Mouse (Mus musculus) embryonic facial prominence, embryonic 15.5 days (tissue): ENCODE measurements around the gene Zeb2. TPM values are rescaled to one million over a fixed set of nuclear protein-coding genes. Genes with fewer than 3 reads are reported as not detected.

ENCODE experiments used
- ATAC-seq: fragments of 200-750 bp; cut with Nextera tagmentation; 2 replicates; pipeline ENCODE4 v1.8.0; 2017; ENCODE audit warnings: low read depth, moderate TSS enrichment; ENCODE audit not compliant: insufficient number of reproducible peaks, low FRiP score, low TSS enrichment
- H3K27ac ChIP-seq: fragments of 300-500 bp; sonication (generic); replicated peaks from 2 replicates; pipeline ENCODE4 v1.5.1; 2015; ENCODE audit warnings: mild to moderate bottlenecking, inconsistent platforms
- H3K27me3 ChIP-seq: fragments of 300-500 bp; sonication (generic); 2 replicates; pipeline ENCODE4 v1.6.1; 2015; ENCODE audit warnings: inconsistent platforms
- H3K36me3 ChIP-seq: fragments of 300-500 bp; sonication (generic); 2 replicates; pipeline ENCODE4 v1.6.1; 2015; ENCODE audit warnings: mild to moderate bottlenecking, inconsistent platforms
- H3K4me1 ChIP-seq: fragments of 300-500 bp; sonication (generic); 2 replicates; pipeline ENCODE4 v1.6.1; 2015; ENCODE audit warnings: inconsistent platforms
- H3K4me2 ChIP-seq: fragments of 300-500 bp; sonication (generic); replicated peaks from 2 replicates; pipeline ENCODE4 v1.6.1; 2015; ENCODE audit warnings: mild to moderate bottlenecking, inconsistent platforms
- H3K4me3 ChIP-seq: fragments of 300-500 bp; sonication (generic); replicated peaks from 2 replicates; pipeline ENCODE4 v1.5.1; 2015; ENCODE audit warnings: mild to moderate bottlenecking, inconsistent platforms
- H3K9ac ChIP-seq: fragments of 300-500 bp; sonication (generic); 2 replicates; pipeline ENCODE4 v1.6.1; 2015; ENCODE audit warnings: inconsistent platforms
- H3K9me3 ChIP-seq: fragments of 300-500 bp; sonication (generic); replicated peaks from 2 replicates; pipeline ENCODE4 v1.6.1; 2016; ENCODE audit warnings: inconsistent platforms
- WGBS: fragments of 180-500 bp; shearing (Covaris S2); methylation state at CpG from one replicate; pipeline ENCODE4 v1.1.7; 2015; 5-methylcytosine and 5-hydroxymethylcytosine counted together
- polyA plus RNA-seq: library from polyadenylated mRNA; unstranded; fragments of >200 nt; fragmentation: Nextera tagmentation; extraction: Ambion mirVana; gene quantifications from 2 replicates; pipeline ENCODE4 v1.2.1, GENCODE M21; 2015

The Zeb2 gene
- polyA plus RNA-seq, 1 experiment from 2014 or later, result 69.8 TPM

DNA sequence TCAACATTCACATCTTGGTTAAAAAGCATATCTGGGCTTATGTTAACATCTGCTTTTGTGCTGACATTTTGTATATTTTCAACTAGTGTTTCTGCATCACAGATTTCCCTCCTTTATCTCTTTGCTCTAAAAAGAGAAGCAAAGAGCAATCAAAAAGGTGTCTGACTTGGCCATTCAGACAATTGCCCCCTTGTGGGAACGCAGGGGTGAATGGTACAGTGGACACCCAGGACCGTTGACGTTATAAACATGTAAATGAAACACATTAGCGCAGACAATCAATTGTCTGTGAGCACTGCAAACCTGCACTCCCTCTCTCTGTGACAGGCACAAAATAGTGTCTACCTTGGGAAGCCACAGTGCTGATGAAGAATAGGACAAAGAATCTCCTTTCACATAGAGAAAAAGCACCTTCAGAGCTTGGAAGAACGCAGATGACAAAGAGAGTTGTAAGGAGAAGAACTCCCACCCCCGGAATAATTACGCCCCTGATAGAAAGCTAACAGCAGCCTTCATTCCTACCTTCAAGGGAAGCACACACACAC is 12.6 kb downstream of the Zeb2 start:
- WGBS, result 30% methylated on average over 7 of the region's 7 CpGs

GRCm38 (mm10) chr2:45104066-45104465 is 13.1 kb downstream of the Zeb2 start:
- no peaks in the 10 kb centered on the region for H3K36me3 ChIP-seq
- no peaks in the 10 kb centered on the region for H3K9me3 ChIP-seq
- WGBS, result 48% methylated on average over 4 of the region's 4 CpGs
- peak overlapping the region; percentile 55; the same call in 1 of the 2 replicates for H3K27ac ChIP-seq
- H3K4me1 ChIP-seq, result peaks cover 33% of the 10 kb centered on the region
- H3K27me3 ChIP-seq, result peaks cover 4% of the 10 kb centered on the region; the same call in 1 of the 2 replicates
- H3K9ac ChIP-seq, result 0 out of 2 replicates have a peak overlapping the region, but pooled peaks have one; percentile 4
- ATAC-seq, result no peak
- H3K4me3 ChIP-seq, result peak overlapping the region; percentile 28; the same call in 1 of the 2 replicates
- H3K4me2 ChIP-seq, result peak overlapping the region; percentile 44

More for the DNA sequence above, 12.6 kb downstream of the Zeb2 start:
- 0 out of 2 replicates have a peak overlapping the region, but pooled peaks have one; percentile 4 for H3K9ac ChIP-seq
- H3K27me3 ChIP-seq, result peaks cover 4% of the 10 kb centered on the region; the same call in 1 of the 2 replicates
- no peaks in the 10 kb centered on the region for H3K36me3 ChIP-seq
- H3K27ac ChIP-seq, result peak overlapping the region; percentile 55; the same call in 1 of the 2 replicates
- H3K9me3 ChIP-seq, result no peaks in the 10 kb centered on the region
- peaks cover 33% of the 10 kb centered on the region for H3K4me1 ChIP-seq
- H3K4me2 ChIP-seq, result peak overlapping the region; percentile 44
- no peak for ATAC-seq
- peak overlapping the region; percentile 28; the same call in 1 of the 2 replicates for H3K4me3 ChIP-seq

DNA sequence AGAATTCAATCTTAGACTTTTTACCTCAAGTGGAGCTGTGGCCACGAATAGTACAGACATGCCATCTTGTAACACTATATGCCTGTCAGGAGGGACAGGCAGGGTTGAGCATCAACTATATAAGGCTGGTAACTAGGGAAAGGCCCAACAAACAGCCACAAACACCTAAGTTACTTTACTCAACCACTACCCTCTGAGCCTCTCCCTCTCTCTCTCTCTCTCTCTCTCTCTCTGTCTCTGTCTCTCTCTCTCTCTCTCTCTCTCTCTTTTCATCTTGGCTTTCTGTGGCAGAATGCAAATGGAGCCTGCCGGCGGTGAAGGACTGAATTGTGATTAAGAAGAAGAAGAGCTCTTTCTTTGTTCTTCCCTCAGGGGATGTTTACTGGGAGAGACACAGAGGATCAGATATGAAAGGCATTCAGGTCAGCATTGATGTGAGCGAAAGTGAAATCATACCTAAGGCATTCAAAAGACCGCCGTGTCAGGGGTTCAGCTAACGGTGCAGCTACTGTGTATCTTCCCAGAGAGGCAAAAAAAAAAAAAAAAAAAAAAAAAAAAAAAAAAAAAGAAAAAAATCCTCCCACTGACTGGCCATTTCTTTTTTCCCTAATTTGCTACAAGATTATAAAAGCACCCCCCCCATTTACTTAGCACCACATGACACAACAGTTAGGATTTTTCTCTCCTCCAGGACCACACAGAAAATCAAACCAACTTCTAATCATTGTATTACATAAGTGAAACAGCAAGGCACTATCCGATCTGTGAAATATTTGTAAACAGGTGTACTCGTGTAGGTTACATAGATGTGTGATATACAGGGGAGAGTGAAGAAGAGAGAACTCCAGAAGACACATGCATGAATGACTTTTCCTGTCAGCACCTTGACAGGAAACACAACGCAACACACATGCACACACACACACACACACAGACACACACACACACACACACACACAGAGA is 13.9 kb downstream of the Zeb2 start:
- Histone ChIP-seq H3K27ac (peak overlapping the region; percentile 48; the same call in 1 of the 2 replicates), H3K4me3 (peak overlapping the region; percentile 10; the same call in 1 of the 2 replicates), H3K4me2 (peak overlapping the region; percentile 25; the same call in 1 of the 2 replicates), H3K9me3 (no peaks in the 10 kb centered on the region), H3K9ac (no peak overlapping the region), H3K36me3 (no peaks in the 10 kb centered on the region), H3K4me1 (peaks cover 33% of the 10 kb centered on the region), H3K27me3 (peaks cover 4% of the 10 kb centered on the region; the same call in 1 of the 2 replicates)
- ATAC-seq, result no peak
- 23% methylated on average over 10 of the region's 10 CpGs for WGBS

DNA sequence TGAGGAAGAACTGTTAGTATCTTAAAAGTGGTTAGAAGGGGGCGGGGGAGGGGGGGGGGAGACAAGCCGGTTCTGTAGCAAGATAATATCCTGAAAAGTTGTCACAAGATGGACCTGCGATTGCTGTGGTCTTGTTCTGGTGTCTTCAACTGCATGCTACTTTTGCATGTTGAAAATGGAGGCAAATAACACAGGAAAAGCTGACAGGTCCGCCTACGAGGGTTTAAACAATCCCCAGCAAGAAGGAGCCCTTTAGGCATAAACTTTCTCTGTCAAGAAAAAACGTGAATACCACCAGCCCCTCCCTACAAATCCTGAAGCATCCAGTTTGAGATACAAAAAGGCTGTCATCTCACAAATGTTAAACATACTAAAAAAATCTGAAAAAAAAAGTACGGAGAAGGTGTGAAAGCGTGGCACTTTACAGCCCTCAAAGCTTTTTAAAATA is 15.0 kb downstream of the Zeb2 start:
- peaks cover 42% of the 10 kb centered on the region for H3K4me1 ChIP-seq
- no peak overlapping the region for H3K4me3 ChIP-seq
- no peak for ATAC-seq
- H3K27me3 ChIP-seq, result peaks cover 4% of the 10 kb centered on the region; the same call in 1 of the 2 replicates
- no peaks in the 10 kb centered on the region for H3K9me3 ChIP-seq
- peak overlapping the region; percentile 58 for H3K27ac ChIP-seq
- no peak overlapping the region for H3K4me2 ChIP-seq
- 33% methylated on average over 8 of the region's 8 CpGs for WGBS
- no peak overlapping the region for H3K9ac ChIP-seq
- no peaks in the 10 kb centered on the region for H3K36me3 ChIP-seq

GRCm38 (mm10) chr2:45101586-45101985 is 15.6 kb downstream of the Zeb2 start:
- WGBS, result 56% methylated on average over 2 of the region's 2 CpGs
- Histone ChIP-seq H3K4me3 (no peak overlapping the region), H3K9ac (no peak overlapping the region), H3K4me2 (no peak overlapping the region), H3K9me3 (no peaks in the 10 kb centered on the region), H3K4me1 (peaks cover 48% of the 10 kb centered on the region), H3K27me3 (peaks cover 4% of the 10 kb centered on the region; the same call in 1 of the 2 replicates), H3K27ac (no peak overlapping the region), H3K36me3 (no peaks in the 10 kb centered on the region)
- ATAC-seq, result no peak

- H3K9ac ChIP-seq, result no peak overlapping the region
- no peaks in the 10 kb centered on the region for H3K9me3 ChIP-seq
- H3K27me3 ChIP-seq, result peaks cover 4% of the 10 kb centered on the region; the same call in 1 of the 2 replicates
- H3K4me1 ChIP-seq, result peaks cover 47% of the 10 kb centered on the region
- ATAC-seq, result no peak
- no peak overlapping the region for H3K4me2 ChIP-seq
- WGBS, result 51% methylated on average over 4 of the region's 4 CpGs
- no peak overlapping the region for H3K27ac ChIP-seq
- H3K4me3 ChIP-seq, result no peak overlapping the region
- H3K36me3 ChIP-seq, result no peaks in the 10 kb centered on the region
Measured at GRCm38 (mm10) chr2:45101040-45101439, 16.2 kb downstream of the Zeb2 start.

DNA sequence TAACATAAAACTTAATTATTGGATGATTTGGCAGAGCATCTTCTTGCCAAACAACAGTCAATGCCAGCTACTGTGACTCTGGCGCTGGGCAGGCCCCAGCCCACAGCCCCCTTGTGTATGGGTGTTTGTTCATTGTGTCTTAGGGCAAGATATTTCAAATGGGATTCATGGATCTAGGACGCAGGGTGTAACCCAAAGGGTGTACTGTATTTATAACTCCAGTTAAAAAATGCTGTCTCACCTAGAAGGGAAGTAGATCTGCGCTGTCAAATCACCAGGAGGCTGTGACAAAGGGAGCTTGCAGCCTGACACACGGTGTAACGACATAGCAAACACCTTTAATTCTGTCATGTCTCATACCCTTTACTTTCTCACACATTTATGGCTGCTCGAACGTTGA is 16.6 kb downstream of the Zeb2 start:
- 58% methylated on average over 7 of the region's 7 CpGs for WGBS

GRCm38 (mm10) chr2:45100017-45100416 is 17.2 kb downstream of the Zeb2 start:
- Histone ChIP-seq H3K4me2 (no peak overlapping the region), H3K27ac (no peak overlapping the region)

More for the DNA sequence above, 16.6 kb downstream of the Zeb2 start:
- H3K4me2 ChIP-seq, result no peak overlapping the region
- no peaks in the 10 kb centered on the region for H3K36me3 ChIP-seq
- H3K27me3 ChIP-seq, result peaks cover 4% of the 10 kb centered on the region; the same call in 1 of the 2 replicates
- H3K4me3 ChIP-seq, result no peak overlapping the region
- no peak overlapping the region for H3K27ac ChIP-seq
- ATAC-seq, result no peak
- no peaks in the 10 kb centered on the region for H3K9me3 ChIP-seq
- H3K9ac ChIP-seq, result no peak overlapping the region
- peaks cover 43% of the 10 kb centered on the region for H3K4me1 ChIP-seq

GRCm38 (mm10) chr2:45099081-45099480 is 18.1 kb downstream of the Zeb2 start:
- H3K4me3 ChIP-seq, result no peak overlapping the region
- no peak for ATAC-seq
- H3K27me3 ChIP-seq, result no peaks in the 10 kb centered on the region
- H3K9me3 ChIP-seq, result no peaks in the 10 kb centered on the region
- no peak overlapping the region for H3K27ac ChIP-seq
- WGBS, result 69% methylated on average over 4 of the region's 4 CpGs
- no peaks in the 10 kb centered on the region for H3K36me3 ChIP-seq
- no peak overlapping the region for H3K4me2 ChIP-seq
- H3K4me1 ChIP-seq, result peaks cover 49% of the 10 kb centered on the region
- no peak overlapping the region for H3K9ac ChIP-seq

More at GRCm38 (mm10) chr2:45100017-45100416, 17.2 kb downstream of the Zeb2 start:
- H3K4me3 ChIP-seq, result no peak overlapping the region
- no peaks in the 10 kb centered on the region for H3K36me3 ChIP-seq
- no peak for ATAC-seq
- no peaks in the 10 kb centered on the region for H3K9me3 ChIP-seq
- H3K27me3 ChIP-seq, result no peaks in the 10 kb centered on the region; the same call in 1 of the 2 replicates
- 81% methylated on average over 4 of the region's 4 CpGs for WGBS
- peaks cover 40% of the 10 kb centered on the region for H3K4me1 ChIP-seq
- no peak overlapping the region for H3K9ac ChIP-seq

- H3K9ac ChIP-seq, result no peak overlapping the region
- WGBS, result 11% methylated on average over 5 of the region's 5 CpGs
- no peaks in the 10 kb centered on the region for H3K27me3 ChIP-seq
- no peak for ATAC-seq
- no peak overlapping the region for H3K4me3 ChIP-seq
- H3K36me3 ChIP-seq, result peaks cover 6% of the 10 kb centered on the region; the same call in 1 of the 2 replicates
- peak overlapping the region; percentile 22; the same call in 1 of the 2 replicates for H3K4me2 ChIP-seq
- H3K4me1 ChIP-seq, result peaks cover 46% of the 10 kb centered on the region
- H3K27ac ChIP-seq, result 0 out of 2 replicates have a peak overlapping the region, but pooled peaks have one; percentile 17
- no peaks in the 10 kb centered on the region for H3K9me3 ChIP-seq
Measured at GRCm38 (mm10) chr2:45097969-45098368, 19.2 kb downstream of the Zeb2 start.
